Mouse (Mus musculus) ES-Bruce4 (cell line): ENCODE results near the gene Fryl.

Experiments
- CTCF ChIP-seq: IDR thresholded peaks from one replicate; pipeline ENCODE4 v1.8.1; 2011; ENCODE audit warnings: low read depth, low read length
- POLR2A ChIP-seq: IDR thresholded peaks from one replicate; pipeline ENCODE4 v1.8.1; 2011; ENCODE audit warnings: low read length; ENCODE audit not compliant: insufficient read depth

DNA sequence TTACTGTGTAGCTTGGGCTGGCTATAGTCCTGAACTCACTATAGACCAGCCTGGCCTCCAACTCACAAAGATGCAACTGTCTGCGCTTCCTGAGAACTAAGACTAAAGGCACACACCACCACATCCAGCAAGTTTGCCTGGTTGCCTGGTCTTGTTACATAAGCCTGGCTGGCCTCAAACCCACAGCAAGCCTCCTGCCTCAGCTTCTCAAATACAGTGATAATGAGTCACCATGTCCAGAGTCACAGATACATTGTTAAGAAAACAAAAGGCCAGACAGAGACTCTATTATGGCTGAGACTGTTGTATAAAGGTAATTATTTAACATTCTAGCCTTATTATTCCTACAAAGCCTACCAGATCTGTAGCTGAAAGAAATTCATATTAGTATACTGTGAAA is 39.3 kb downstream of the Fryl start:
- TF ChIP-seq CTCF, result no peak
- TF ChIP-seq POLR2A, result no peak
